Mouse (Mus musculus) retina, postnatal 1 day (tissue): ENCODE data around the gene Sat1.
"Not testable (repeated sequence)": the region's sequence is repeated elsewhere in the genome, so short reads cannot be mapped to it uniquely, and the experiment has no call there.

ENCODE experiments used
- DNase-seq: peaks from one replicate; pipeline ENCODE4 v3.0.0-alpha.2; 2012

Gene Sat1

GRCm38 (mm10) chrX:155216271-155216670 is at the start of gene Sat1:
Gene Sat1, minus strand, starts transcription at chrX:155216449.
- DNase-seq: peak; percentile 94

GRCm38 (mm10) chrX:155262915-155263252 is 46.6 kb upstream of the Sat1 start:
- DNase-seq: no peak

GRCm38 (mm10) chrX:155262235-155262914 is 46.1 kb upstream of the Sat1 start, which contains the start of gene Acot9:
Gene Acot9, plus strand, starts transcription at chrX:155262443.
- peak; percentile 89 for DNase-seq

GRCm38 (mm10) chrX:155256856-155257255 is 40.6 kb upstream of the Sat1 start:
- no peak for DNase-seq

- DNase-seq: no peak
Measured at GRCm38 (mm10) chrX:155218277-155218676, 2.0 kb upstream of the Sat1 start.

- DNase-seq: peak; percentile 34
Measured at GRCm38 (mm10) chrX:155215501-155216248, 574 bp downstream of the Sat1 start.

GRCm38 (mm10) chrX:155214291-155215136 is 1.7 kb downstream of the Sat1 start:
- DNase-seq: no peak

GRCm38 (mm10) chrX:155208671-155209070 is 7.6 kb downstream of the Sat1 start:
- DNase-seq: no peak

GRCm38 (mm10) chrX:155205436-155205835 is 10.8 kb downstream of the Sat1 start:
- DNase-seq: not testable (repeated sequence)

GRCm38 (mm10) chrX:155202406-155203305 is 13.6 kb downstream of the Sat1 start:
- DNase-seq: no peak

GRCm38 (mm10) chrX:155201799-155202198 is 14.4 kb downstream of the Sat1 start:
- DNase-seq: no peak

- no peak for DNase-seq
Measured at GRCm38 (mm10) chrX:155194979-155195378, 21.3 kb downstream of the Sat1 start.

- no peak for DNase-seq
Measured at GRCm38 (mm10) chrX:155193732-155194443, 22.4 kb downstream of the Sat1 start.

- DNase-seq: no peak
Measured at GRCm38 (mm10) chrX:155191941-155192340, 24.3 kb downstream of the Sat1 start.

GRCm38 (mm10) chrX:155177640-155178039 is 38.6 kb downstream of the Sat1 start:
- no peak for DNase-seq

GRCm38 (mm10) chrX:155177230-155177629 is 39.0 kb downstream of the Sat1 start:
- no peak for DNase-seq

GRCm38 (mm10) chrX:155175568-155175967 is 40.7 kb downstream of the Sat1 start:
- no peak for DNase-seq

- no peak for DNase-seq
Measured at GRCm38 (mm10) chrX:155172310-155172709, 43.9 kb downstream of the Sat1 start.

- DNase-seq: no peak
Measured at GRCm38 (mm10) chrX:155171754-155172153, 44.5 kb downstream of the Sat1 start.

GRCm38 (mm10) chrX:155169886-155170285 is 46.4 kb downstream of the Sat1 start:
- no peak for DNase-seq

GRCm38 (mm10) chrX:155167667-155168066 is 48.6 kb downstream of the Sat1 start:
- no peak for DNase-seq

- DNase-seq: no peak
Measured at GRCm38 (mm10) chrX:155166313-155166712, 49.9 kb downstream of the Sat1 start.
